Mouse (Mus musculus) kidney, embryonic 14.5 days (tissue): ENCODE measurements at regions not wholly inside any gene's neighbourhood (a gene's known extent, or its start where the extent isn't known, plus 50 kb on each side); places are given as distances from the start of the nearest gene placed in this dataset.

Experiments
- ATAC-seq: fragments of 200-750 bp; cut with Nextera tagmentation; 2 replicates; pipeline ENCODE4 v1.8.0; 2017; ENCODE audit warnings: moderate number of reproducible peaks, mild to moderate bottlenecking, moderate TSS enrichment, moderate library complexity; ENCODE audit not compliant: low FRiP score, low TSS enrichment
- H3K27ac ChIP-seq: fragments of 300-500 bp; sonication (generic); 2 replicates; pipeline ENCODE4 v1.5.1; 2014; ENCODE audit warnings: low read depth, mild to moderate bottlenecking, low read length, moderate library complexity, mixed read lengths
- H3K27me3 ChIP-seq: fragments of 300-500 bp; sonication (generic); 2 replicates; pipeline ENCODE4 v1.6.1; 2014; ENCODE audit warnings: mild to moderate bottlenecking, low read length; ENCODE audit not compliant: control insufficient read depth, insufficient read depth
- H3K36me3 ChIP-seq: fragments of 300-500 bp; sonication (generic); 2 replicates; pipeline ENCODE4 v1.6.1; 2014; ENCODE audit warnings: low read length, mixed read lengths; ENCODE audit not compliant: control insufficient read depth, insufficient read depth
- H3K4me1 ChIP-seq: fragments of 300-500 bp; sonication (generic); 2 replicates; pipeline ENCODE4 v1.6.1; 2014; ENCODE audit warnings: low read length, mixed read lengths; ENCODE audit not compliant: control insufficient read depth, insufficient read depth
- H3K4me2 ChIP-seq: fragments of 300-500 bp; sonication (generic); replicated peaks from 2 replicates; pipeline ENCODE4 v1.6.1; 2014; ENCODE audit warnings: low read depth, mild to moderate bottlenecking, low read length
- H3K4me3 ChIP-seq: fragments of 300-500 bp; sonication (generic); 2 replicates; pipeline ENCODE4 v1.5.1; 2014; ENCODE audit warnings: mild to moderate bottlenecking, low read length
- H3K9ac ChIP-seq: fragments of 300-500 bp; sonication (generic); 2 replicates; pipeline ENCODE4 v1.6.1; 2014; ENCODE audit warnings: low read depth, mild to moderate bottlenecking, low read length, moderate library complexity
- H3K9me3 ChIP-seq: fragments of 300-500 bp; sonication (generic); 2 replicates; pipeline ENCODE4 v1.6.1; 2016; ENCODE audit warnings: low read length; ENCODE audit not compliant: control insufficient read depth
- WGBS: fragments of 180-500 bp; shearing (Covaris S2); extraction: QIAGEN DNeasy Blood & Tissue Kit; methylation state at CpG from one replicate; pipeline ENCODE4 v1.1.7; 2014; 5-methylcytosine and 5-hydroxymethylcytosine counted together

- Histone ChIP-seq H3K36me3 (no peaks in the 10 kb centered on the region), H3K27ac (no peak overlapping the region), H3K4me2 (no peak overlapping the region), H3K9ac (no peak overlapping the region), H3K9me3 (no peaks in the 10 kb centered on the region), H3K27me3 (no peaks in the 10 kb centered on the region), H3K4me3 (no peak overlapping the region), H3K4me1 (no peaks in the 10 kb centered on the region)
- 94% methylated on average over 3 of the region's 3 CpGs for WGBS
- ATAC-seq, result no peak
Observed at GRCm38 (mm10) chr16:24143894-24144293, 155.2 kb upstream of the Bcl6 start.

GRCm38 (mm10) chr16:24142915-24143541 lies 154.4 kb upstream of the Bcl6 start:
- 31% methylated on average over 5 of the region's 5 CpGs for WGBS
- no peaks in the 10 kb centered on the region for H3K36me3 ChIP-seq
- no peaks in the 10 kb centered on the region for H3K9me3 ChIP-seq
- no peaks in the 10 kb centered on the region for H3K4me1 ChIP-seq
- no peak overlapping the region for H3K27ac ChIP-seq
- no peak overlapping the region for H3K4me3 ChIP-seq
- H3K4me2 ChIP-seq, result no peak overlapping the region
- H3K9ac ChIP-seq, result no peak overlapping the region
- H3K27me3 ChIP-seq, result no peaks in the 10 kb centered on the region
- ATAC-seq, result no peak

- no peak for ATAC-seq
- Histone ChIP-seq H3K4me3 (no peak overlapping the region), H3K36me3 (no peaks in the 10 kb centered on the region), H3K27me3 (no peaks in the 10 kb centered on the region), H3K4me2 (no peak overlapping the region), H3K9ac (no peak overlapping the region), H3K9me3 (no peaks in the 10 kb centered on the region), H3K27ac (no peak overlapping the region), H3K4me1 (no peaks in the 10 kb centered on the region)
- WGBS, result 84% methylated on average over 3 of the region's 3 CpGs
Observed at GRCm38 (mm10) chr16:24139109-24139508, 150.5 kb upstream of the Bcl6 start.

GRCm38 (mm10) chr16:24137266-24138033 lies 148.8 kb upstream of the Bcl6 start:
- Histone ChIP-seq H3K4me2 (no peak overlapping the region), H3K36me3 (no peaks in the 10 kb centered on the region), H3K9me3 (no peaks in the 10 kb centered on the region), H3K4me1 (no peaks in the 10 kb centered on the region), H3K4me3 (no peak overlapping the region), H3K27ac (no peak overlapping the region), H3K27me3 (no peaks in the 10 kb centered on the region), H3K9ac (no peak overlapping the region)
- ATAC-seq, result no peak
- 89% methylated on average over 7 of the region's 7 CpGs for WGBS

GRCm38 (mm10) chr16:24136483-24137148 lies 148.0 kb upstream of the Bcl6 start:
- Histone ChIP-seq H3K27ac (no peak overlapping the region), H3K36me3 (no peaks in the 10 kb centered on the region), H3K9me3 (no peaks in the 10 kb centered on the region), H3K4me2 (no peak overlapping the region), H3K9ac (no peak overlapping the region), H3K27me3 (no peaks in the 10 kb centered on the region), H3K4me1 (no peaks in the 10 kb centered on the region), H3K4me3 (no peak overlapping the region)
- ATAC-seq, result no peak
- 43% methylated on average over 5 of the region's 5 CpGs for WGBS

GRCm38 (mm10) chr16:24135841-24136240 lies 147.2 kb upstream of the Bcl6 start:
- Histone ChIP-seq H3K9me3 (no peaks in the 10 kb centered on the region), H3K4me2 (no peak overlapping the region), H3K36me3 (no peaks in the 10 kb centered on the region), H3K4me3 (no peak overlapping the region), H3K27ac (no peak overlapping the region), H3K4me1 (no peaks in the 10 kb centered on the region), H3K27me3 (no peaks in the 10 kb centered on the region), H3K9ac (no peak overlapping the region)
- ATAC-seq, result no peak
- 93% methylated on average over 5 of the region's 5 CpGs for WGBS

- no peak overlapping the region for H3K4me2 ChIP-seq
- no peaks in the 10 kb centered on the region for H3K27me3 ChIP-seq
- no peaks in the 10 kb centered on the region for H3K9me3 ChIP-seq
- no peak overlapping the region for H3K4me3 ChIP-seq
- 88% methylated on average over 4 of the region's 4 CpGs for WGBS
- no peak overlapping the region for H3K9ac ChIP-seq
- H3K4me1 ChIP-seq, result no peaks in the 10 kb centered on the region
- no peaks in the 10 kb centered on the region for H3K36me3 ChIP-seq
- no peak overlapping the region for H3K27ac ChIP-seq
- ATAC-seq, result no peak
Observed at GRCm38 (mm10) chr16:24135351-24135750, 146.7 kb upstream of the Bcl6 start.

- Histone ChIP-seq H3K27ac (no peak overlapping the region), H3K36me3 (no peaks in the 10 kb centered on the region), H3K4me2 (no peak overlapping the region), H3K9ac (no peak overlapping the region), H3K27me3 (no peaks in the 10 kb centered on the region), H3K4me3 (no peak overlapping the region), H3K4me1 (no peaks in the 10 kb centered on the region), H3K9me3 (no peaks in the 10 kb centered on the region)
- no peak for ATAC-seq
- 87% methylated on average over 4 of the region's 4 CpGs for WGBS
Observed at GRCm38 (mm10) chr16:24134486-24135050, 145.9 kb upstream of the Bcl6 start.

GRCm38 (mm10) chr16:24130646-24131045 lies 142.0 kb upstream of the Bcl6 start:
- Histone ChIP-seq H3K9me3 (no peaks in the 10 kb centered on the region), H3K27ac (no peak overlapping the region), H3K4me1 (no peaks in the 10 kb centered on the region), H3K4me2 (no peak overlapping the region), H3K4me3 (no peak overlapping the region), H3K36me3 (no peaks in the 10 kb centered on the region), H3K27me3 (no peaks in the 10 kb centered on the region), H3K9ac (no peak overlapping the region)
- ATAC-seq, result no peak
